In genomic region chr2:6261201-6261672, GRCm38 (mm10) we compare ENCODE assay signal across 9 mouse cellular contexts. TPM values are rescaled to one million over a fixed set of nuclear protein-coding genes. Genes with fewer than 3 reads are reported as not detected.
A peak's percentile ranks its signal among the peaks of the same experiment; 100 is the strongest.
DNase-seq lines count a peak whose midpoint lies in the region; ATAC-seq and TF ChIP-seq lines count a peak whose summit lies in the region.
"Had no signal": no experiment of that assay in that cellular context is flagged by ENCODE, and none has a peak within 500 bp of the region (broad histone marks: within the 10 kb centered on the region; RNA-seq: fewer than 3 reads in every experiment).

No protein-coding gene starts in this region.

- TF ChIP-seq CTCF in thymus, adult 2 months (IDR thresholded peaks at IDR 0.05; ENCODE audit: borderline replicate concordance, control insufficient read depth, extremely low read depth, insufficient read depth, low read length, poor library complexity) = no peak

- no peaks in the 10 kb centered on the region for H3K27me3 ChIP-seq in embryonic facial prominence, embryonic 12.5 days
- H3K27me3 ChIP-seq in midbrain, embryonic 14.5 days (ENCODE audit: control insufficient read depth, insufficient read depth, low read length) = no peaks in the 10 kb centered on the region
- H3K27me3 ChIP-seq in thymus, adult 2 months (ENCODE audit: control insufficient read depth, insufficient read depth, low read length) = no peaks in the 10 kb centered on the region

- H3K36me3 ChIP-seq in embryonic facial prominence, embryonic 12.5 days = no peaks in the 10 kb centered on the region
- H3K36me3 ChIP-seq in midbrain, embryonic 14.5 days (ENCODE audit: control insufficient read depth, insufficient read depth, low read length) = no peaks in the 10 kb centered on the region
- H3K36me3 ChIP-seq in thymus, adult 2 months (ENCODE audit: control insufficient read depth, insufficient read depth, low read length) = no peaks in the 10 kb centered on the region
- H3K36me3 ChIP-seq: liver, embryonic 12.5 days had no signal

- WGBS in embryonic facial prominence, embryonic 12.5 days = 15% methylated on average over 8 of the region's 8 CpGs
- 2% methylated on average over 8 of the region's 8 CpGs for WGBS in midbrain, embryonic 14.5 days
- 89% methylated on average over 8 of the region's 8 CpGs for WGBS in thymus, adult 2 months

- intact Hi-C loops in heart, postnatal 10 days (cut with DNase I) = no loop called here

- TF ChIP-seq POLR2A in thymus, adult 2 months (IDR thresholded peaks at IDR 0.05; ENCODE audit: control insufficient read depth, extremely low read depth, insufficient read depth, low read length, poor library complexity) = no peak

- H3K9me3 ChIP-seq in embryonic facial prominence, embryonic 12.5 days = no peaks in the 10 kb centered on the region
- H3K9me3 ChIP-seq in midbrain, embryonic 14.5 days (ENCODE audit: control insufficient read depth, low read length) = peaks cover 6% of the 10 kb centered on the region; the same call in 1 of the 2 replicates

- ATAC-seq in embryonic facial prominence, embryonic 12.5 days (ENCODE audit: insufficient number of reproducible peaks, insufficient read depth, low FRiP score, low TSS enrichment) = 0 out of 2 replicates have a peak, but pooled peaks have one; percentile 52
- peak; percentile 87 for ATAC-seq in midbrain, embryonic 14.5 days (ENCODE audit: low FRiP score, low TSS enrichment)
- ATAC-seq: liver, embryonic 12.5 days had no signal

- peak overlapping the region; percentile 54; the same call in 1 of the 2 replicates for H3K27ac ChIP-seq in embryonic facial prominence, embryonic 12.5 days
- H3K27ac ChIP-seq in midbrain, embryonic 14.5 days (replicated peaks; ENCODE audit: low read depth, low read length) = peak overlapping the region; percentile 81
- H3K27ac ChIP-seq in thymus, adult 2 months (ENCODE audit: control insufficient read depth, insufficient read depth, low read length) = no peak overlapping the region
- H3K27ac ChIP-seq: liver, embryonic 12.5 days had no signal

- no peak overlapping the region for H3K4me3 ChIP-seq in embryonic facial prominence, embryonic 12.5 days
- H3K4me3 ChIP-seq in midbrain, embryonic 14.5 days (replicated peaks; ENCODE audit: low read depth, low read length) = no peak overlapping the region
- H3K4me3 ChIP-seq in thymus, adult 2 months (ENCODE audit: control insufficient read depth, insufficient read depth, low read length) = no peak overlapping the region
- H3K4me3 ChIP-seq: liver, embryonic 12.5 days had no signal

- peak; percentile 19 for DNase-seq in adrenal gland, postnatal 10 days
- DNase-seq in adrenal gland, adult 2 months = no peak
- DNase-seq in heart, postnatal 10 days = peak; percentile 51 to 60
- peak; percentile 86 for DNase-seq in midbrain, embryonic 14.5 days
- no peak for DNase-seq in thymus, adult 2 months
- no peak for DNase-seq in adipocyte (ENCODE audit: low spot score)
- DNase-seq in layer of hippocampus, adult 11-12 months (ENCODE audit: low spot score) = no peak

- H3K4me2 ChIP-seq in embryonic facial prominence, embryonic 12.5 days (replicated peaks) = no peak overlapping the region
- H3K4me2 ChIP-seq in midbrain, embryonic 14.5 days (ENCODE audit: low read length) = peak overlapping the region; percentile 1; the same call in 1 of the 2 replicates
- H3K4me2 ChIP-seq: liver, embryonic 12.5 days had no signal

- H3K9ac ChIP-seq in embryonic facial prominence, embryonic 12.5 days = no peak overlapping the region
- H3K9ac ChIP-seq in midbrain, embryonic 14.5 days (replicated peaks; ENCODE audit: low read length) = 0 out of 2 replicates have a peak overlapping the region, but pooled peaks have one; percentile 1
- H3K9ac ChIP-seq: liver, embryonic 12.5 days had no signal

- H3K4me1 ChIP-seq in embryonic facial prominence, embryonic 12.5 days = peaks cover 8% of the 10 kb centered on the region; the same call in 1 of the 2 replicates
- H3K4me1 ChIP-seq in midbrain, embryonic 14.5 days (ENCODE audit: control insufficient read depth, insufficient read depth, low read length) = no peaks in the 10 kb centered on the region
- H3K4me1 ChIP-seq in thymus, adult 2 months (replicated peaks; ENCODE audit: control insufficient read depth, insufficient read depth, low read length) = peaks cover 5% of the 10 kb centered on the region

RNA-seq across cellular contexts. Expression of gene Echdc3, which starts 48.4 kb away (rescaled TPM):
- 10 to 100 TPM; 61.9 to 65.2 TPM for total RNA-seq in adrenal gland, postnatal 10 days (2021)
- 10 to 100 TPM; 40.3 to 69.0 TPM for total RNA-seq in adrenal gland, adult 2 months (2021)
- 58.0 and 70.1 TPM in 2 replicates for polyA plus RNA-seq in adrenal gland, adult 2 months (2012; rRNA removed)
- polyA plus RNA-seq in embryonic facial prominence, embryonic 12.5 days (2016; fragmentation: Nextera tagmentation; extraction: Ambion mirVana) = 2.9 and 3.1 TPM in 2 replicates
- 10 to 100 TPM; 13.8 to 16.6 TPM for total RNA-seq in heart, postnatal 10 days (2021)
- polyA plus RNA-seq in midbrain, embryonic 14.5 days (2014; fragmentation: Nextera tagmentation; extraction: Ambion mirVana) = 0.70 and 1.4 TPM in 2 replicates
- 3.9 and 5.3 TPM in 2 replicates for polyA plus RNA-seq in thymus, adult 2 months (2012; rRNA removed)

Comparison
In these comparisons a context has a peak if more than half of its experiments do, and no peak if none do; other contexts are left out.
1. DNase-seq: peak in adrenal gland, postnatal 10 days (single experiment), heart, postnatal 10 days (2 of 2) and midbrain, embryonic 14.5 days (single experiment); none in adrenal gland, adult 2 months (single experiment), thymus, adult 2 months (single experiment), adipocyte (single experiment) and layer of hippocampus, adult 11-12 months (single experiment).